Mouse (Mus musculus): ENCODE measurements around the gene Zcchc14.

Gene Zcchc14

GRCm38 (mm10) chr8:121562941-121563351 is 89.8 kb downstream of the Zcchc14 start:
- POLR2A ChIA-PET, result interaction anchor here in 2 of 4 experiments (0.8 to 6.7 kb wide), 2 partner anchors 15 to 27 kb away, joined by 3 to 36 read pairs; partner anchors contain the start of genes Fbxo31 (in 1 of the 2) and Map1lc3b (in 1 of the 2)
- CTCF ChIA-PET, result interaction anchor here in 1 of 4 experiments (0.6 to 0.7 kb wide), 2 partner anchors 216 to 360 kb away, joined by 3 to 5 read pairs; no protein-coding TSS in a partner anchor

DNA sequence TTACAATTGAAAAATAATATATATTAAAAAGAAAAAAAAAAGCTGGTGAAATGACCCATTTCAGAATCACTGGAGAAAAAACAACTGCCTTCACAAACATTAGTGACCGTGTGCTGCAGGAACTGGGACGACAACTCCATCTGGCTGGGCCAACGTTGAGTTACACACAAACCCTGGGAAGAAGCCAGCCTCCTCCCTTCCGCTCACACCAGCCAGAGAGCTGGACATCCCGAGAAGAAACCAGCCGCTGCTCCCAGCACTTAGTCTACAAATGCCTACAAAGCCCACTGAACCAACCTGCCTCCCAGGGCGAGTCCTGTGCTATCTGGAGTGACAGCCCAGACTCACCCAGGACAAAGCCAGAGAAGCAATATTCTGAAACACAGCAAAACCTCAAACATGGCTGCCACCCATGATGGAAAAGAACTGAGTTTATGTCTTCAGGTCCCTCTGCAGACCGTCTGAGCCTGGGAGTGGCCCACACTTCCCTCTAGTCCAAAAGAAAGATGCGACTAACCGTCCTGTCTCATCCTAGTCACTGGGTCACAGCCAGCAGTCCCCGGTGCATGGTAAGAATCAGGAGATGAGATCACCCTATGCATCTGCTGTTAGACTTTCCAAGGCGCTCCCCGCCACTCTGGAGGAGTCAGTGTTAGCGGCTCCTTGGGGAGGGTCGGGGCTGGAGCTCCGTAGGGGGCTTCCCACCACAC is 90.9 kb downstream of the Zcchc14 start:
- POLR2A ChIA-PET, result interaction anchor here in 1 of 4 experiments (0.7 to 6.7 kb wide), 2 partner anchors 28 to 29 kb away, joined by 3 to 36 read pairs; partner anchors contain the start of gene Map1lc3b
- CTCF ChIA-PET, result no interaction called here

- CTCF ChIA-PET, result interaction anchor here in 1 of 4 experiments (0.6 kb wide), 1 partner anchor 84 kb away, joined by 5 read pairs; no protein-coding TSS in a partner anchor
- POLR2A ChIA-PET, result interaction anchor here in 2 of 4 experiments (0.9 to 2.1 kb wide), 5 partner anchors 10 to 31 kb away, joined by 3 to 7 read pairs (median 3); partner anchors contain the start of gene Map1lc3b (in 1 of the 2)
These were observed 92.1 kb downstream of the Zcchc14 start for GRCm38 (mm10) chr8:121560432-121561100.

DNA sequence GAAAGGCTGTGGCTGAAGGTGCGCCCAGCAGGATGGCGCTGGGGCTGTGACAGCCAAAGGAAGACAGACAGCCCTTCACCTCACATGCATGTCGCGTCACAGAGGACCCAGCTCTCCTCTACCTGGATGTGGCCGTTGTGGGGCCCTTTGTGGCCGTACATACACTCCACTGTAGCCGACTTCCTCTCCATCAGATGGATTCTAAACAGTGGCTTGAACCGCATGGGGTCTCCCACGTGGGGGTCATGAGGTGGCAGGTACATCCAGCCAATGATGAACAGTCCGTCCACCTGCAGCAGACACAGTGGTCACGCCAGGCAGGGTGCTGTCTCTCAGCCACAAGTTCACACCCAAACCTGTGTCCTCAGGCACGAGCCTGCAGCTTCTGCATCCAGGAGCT is 92.9 kb downstream of the Zcchc14 start:
- CTCF ChIA-PET, result interaction anchor here in 1 of 4 experiments (1.0 kb wide), 1 partner anchor 10 kb away, joined by 4 read pairs; no protein-coding TSS in a partner anchor
- POLR2A ChIA-PET, result interaction anchor here in 2 of 4 experiments (1.2 to 2.1 kb wide), 4 partner anchors 9 to 32 kb away, joined by 3 to 7 read pairs (median 4); partner anchors contain the start of gene Map1lc3b (in 1 of the 2)

- ChIA-PET CTCF (interaction anchor here in 2 of 4 experiments (1.2 to 1.6 kb wide), 3 partner anchors 10 to 39 kb away, joined by 3 to 5 read pairs (median 4); no protein-coding TSS in a partner anchor), POLR2A (no interaction called here)
These were observed 94.2 kb downstream of the Zcchc14 start for GRCm38 (mm10) chr8:121558538-121558937.

- CTCF ChIA-PET, result interaction anchor here (0.6 to 1.6 kb wide), 6 partner anchors 9 to 192 kb away, joined by 3 to 5 read pairs (median 4); partner anchors contain the start of gene Map1lc3b (in 1 of the 4)
- POLR2A ChIA-PET, result interaction anchor here in 3 of 4 experiments (0.7 to 1.1 kb wide), 4 partner anchors 21 to 292 kb away, joined by 3 to 5 read pairs (median 4); partner anchors contain the start of gene Fbxo31 (in 1 of the 3)
These were observed 95.0 kb downstream of the Zcchc14 start for GRCm38 (mm10) chr8:121557746-121558145.

GRCm38 (mm10) chr8:121553831-121554475 is 98.7 kb downstream of the Zcchc14 start:
- ChIA-PET POLR2A (interaction anchor here in 2 of 4 experiments (0.5 to 1.5 kb wide), 10 partner anchors 16 to 429 kb away, joined by 3 to 7 read pairs (median 4); partner anchors contain the start of genes Fbxo31 (in 1 of the 2) and Map1lc3b (in 1 of the 2)), CTCF (interaction anchor here in 3 of 4 experiments (0.6 to 1.3 kb wide), 4 partner anchors 21 to 141 kb away, joined by 3 to 4 read pairs (median 4); no protein-coding TSS in a partner anchor)

GRCm38 (mm10) chr8:121552506-121552905 is 100.2 kb downstream of the Zcchc14 start:
- POLR2A ChIA-PET, result interaction anchor here in 2 of 4 experiments (0.5 to 1.6 kb wide), 7 partner anchors 11 to 1377 kb away, joined by 3 to 5 read pairs (median 3); partner anchors contain the start of genes Fbxo31 (in 1 of the 2) and Klhdc4 (in 1 of the 2)
- CTCF ChIA-PET, result interaction anchor here in 1 of 4 experiments (1.3 kb wide), 1 partner anchor 50 kb away, joined by 4 read pairs; no protein-coding TSS in a partner anchor

DNA sequence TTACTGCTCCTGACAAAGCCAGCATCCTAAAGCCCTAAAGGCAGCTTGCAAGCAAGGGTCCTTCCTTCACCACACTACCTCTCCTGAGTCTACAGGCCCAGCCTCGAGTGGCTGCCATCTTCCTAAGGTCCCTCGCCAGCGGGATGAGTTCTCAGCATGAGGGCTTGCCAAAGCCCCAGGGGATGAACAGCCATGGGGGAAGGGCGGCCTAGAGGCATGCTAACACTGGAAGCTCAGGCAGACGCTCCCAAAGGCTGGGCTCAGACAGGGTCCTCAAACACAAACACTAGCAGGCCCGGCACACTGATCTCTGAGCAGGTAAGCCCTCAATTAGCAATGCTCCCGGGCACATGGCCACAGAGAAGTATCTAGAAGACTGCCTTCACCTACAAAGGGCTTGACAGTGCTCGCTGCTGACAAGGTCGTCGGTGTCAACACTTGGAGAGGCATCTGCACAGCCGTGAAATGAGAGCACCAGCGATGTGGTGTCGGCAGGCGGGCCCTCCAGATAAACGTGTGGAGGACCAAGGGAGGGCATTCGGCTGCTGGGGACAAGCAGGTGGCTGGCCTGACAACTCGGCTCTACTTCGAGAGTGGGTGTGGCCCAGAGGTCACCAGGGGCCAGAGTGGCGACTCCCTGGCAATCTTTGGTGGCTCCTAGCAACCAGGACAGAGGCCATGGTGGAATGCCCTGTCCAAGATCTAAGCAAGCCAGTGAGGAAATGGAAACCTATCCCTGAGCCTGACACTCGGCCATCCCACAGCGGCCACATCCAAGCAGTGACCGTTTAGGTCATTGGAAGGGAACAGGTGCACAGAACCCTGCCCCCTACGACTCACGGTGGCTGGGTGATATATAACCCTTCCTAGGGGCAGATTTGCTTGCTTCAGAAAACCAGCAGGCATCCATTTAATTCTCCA is 101.4 kb downstream of the Zcchc14 start:
- ChIA-PET CTCF (interaction anchor here (0.5 to 1.2 kb wide), 5 partner anchors 19 to 267 kb away, joined by 3 to 4 read pairs (median 3); no protein-coding TSS in a partner anchor), POLR2A (interaction anchor here in 3 of 4 experiments (0.5 to 1.7 kb wide), 12 partner anchors 9 to 278 kb away, joined by 3 to 8 read pairs (median 4); partner anchors contain the start of gene Klhdc4 (in 1 of the 3))

- CTCF ChIA-PET, result interaction anchor here in 2 of 4 experiments (0.6 to 1.6 kb wide), 4 partner anchors 10 to 317 kb away, joined by 4 to 7 read pairs (median 4); partner anchors contain the start of gene Fbxo31 (in 1 of the 2)
- POLR2A ChIA-PET, result interaction anchor here in 2 of 4 experiments (1.2 to 1.7 kb wide), 5 partner anchors 10 to 46 kb away, joined by 3 to 5 read pairs (median 4); no protein-coding TSS in a partner anchor
These were observed 102.6 kb downstream of the Zcchc14 start for GRCm38 (mm10) chr8:121550056-121550455.

Measured in embryonic stem cell, embryonic (primary cell).